Mouse (Mus musculus) megakaryocyte, embryonic 14.5 days (primary cell): ENCODE data around the gene Tbc1d22a. TPM values are rescaled to one million over a fixed set of nuclear protein-coding genes. Genes with fewer than 3 reads are reported as not detected.

ENCODE experiments used
- H3K27me3 ChIP-seq: replicated peaks from 2 replicates; pipeline ENCODE3; 2012; ENCODE audit warnings: inconsistent platforms
- H3K36me3 ChIP-seq: replicated peaks from 2 replicates; pipeline ENCODE3; 2012; ENCODE audit warnings: low read length, inconsistent platforms, mixed read lengths
- H3K4me1 ChIP-seq: 2 replicates; pipeline ENCODE4 v1.6.1; 2012; ENCODE audit warnings: inconsistent platforms
- H3K4me3 ChIP-seq: replicated peaks from 2 replicates; pipeline ENCODE3; 2012; ENCODE audit warnings: moderate library complexity, mild to moderate bottlenecking, inconsistent platforms
- H3K9me3 ChIP-seq: 2 replicates; pipeline ENCODE4 v1.6.1; 2012; ENCODE audit warnings: inconsistent platforms
- FLI1 ChIP-seq: IDR thresholded peaks from 2 replicates; pipeline ENCODE4 v1.6.1; 2012; ENCODE audit warnings: low read length, inconsistent platforms, mixed read lengths
- GATA1 ChIP-seq: IDR thresholded peaks from 3 replicates; pipeline ENCODE4 v1.6.1; 2012; ENCODE audit warnings: mixed read lengths, low read length, inconsistent platforms, borderline replicate concordance
- polyA plus RNA-seq: library from polyadenylated mRNA; stranded (reverse); fragments of >175 nt; gene quantifications from 2 replicates; pipeline ENCODE4 v1.2.3, GENCODE M21; 2012; ENCODE audit warnings: low replicate concordance; ENCODE audit not compliant: insufficient read depth

Tbc1d22a gene
- polyA plus RNA-seq, 1 experiment: 16.7 TPM

GRCm38 (mm10) chr15:86503413-86503812 lies 289.2 kb downstream of the Tbc1d22a start:
- Histone ChIP-seq H3K4me1 (no peaks in the 10 kb centered on the region), H3K27me3 (peaks cover 2% of the 10 kb centered on the region), H3K4me3 (no peak overlapping the region), H3K36me3 (no peaks in the 10 kb centered on the region), H3K9me3 (peaks cover 17% of the 10 kb centered on the region)
- no peak for TF ChIP-seq GATA1
- no peak for TF ChIP-seq FLI1

GRCm38 (mm10) chr15:86506666-86507065 lies 292.4 kb downstream of the Tbc1d22a start:
- Histone ChIP-seq H3K9me3 (peaks cover 9% of the 10 kb centered on the region; the same call in 1 of the 2 replicates), H3K27me3 (peaks cover 2% of the 10 kb centered on the region), H3K36me3 (no peaks in the 10 kb centered on the region), H3K4me3 (no peak overlapping the region), H3K4me1 (no peaks in the 10 kb centered on the region)
- TF ChIP-seq GATA1 (no peak), FLI1 (no peak)

- Histone ChIP-seq H3K27me3 (peaks cover 2% of the 10 kb centered on the region), H3K4me3 (no peak overlapping the region), H3K36me3 (no peaks in the 10 kb centered on the region), H3K9me3 (peaks cover 12% of the 10 kb centered on the region; the same call in 1 of the 2 replicates), H3K4me1 (no peaks in the 10 kb centered on the region)
- TF ChIP-seq GATA1: no peak
- no peak for TF ChIP-seq FLI1
Observed at GRCm38 (mm10) chr15:86507546-86507945, 293.3 kb downstream of the Tbc1d22a start.

GRCm38 (mm10) chr15:86508406-86509176 lies 294.3 kb downstream of the Tbc1d22a start:
- Histone ChIP-seq H3K36me3 (no peaks in the 10 kb centered on the region), H3K27me3 (peaks cover 4% of the 10 kb centered on the region), H3K4me1 (no peaks in the 10 kb centered on the region), H3K4me3 (no peak overlapping the region), H3K9me3 (0 out of 2 replicates have a peak, but pooled peaks cover 13% of the 10 kb centered on the region)
- TF ChIP-seq FLI1: no peak
- TF ChIP-seq GATA1: no peak

GRCm38 (mm10) chr15:86509601-86510000 lies 295.3 kb downstream of the Tbc1d22a start:
- TF ChIP-seq FLI1: no peak
- no peak for TF ChIP-seq GATA1
- Histone ChIP-seq H3K27me3 (peaks cover 4% of the 10 kb centered on the region), H3K9me3 (0 out of 2 replicates have a peak, but pooled peaks cover 13% of the 10 kb centered on the region), H3K36me3 (no peaks in the 10 kb centered on the region), H3K4me3 (no peak overlapping the region), H3K4me1 (no peaks in the 10 kb centered on the region)

GRCm38 (mm10) chr15:86511181-86511580 lies 296.9 kb downstream of the Tbc1d22a start:
- Histone ChIP-seq H3K9me3 (0 out of 2 replicates have a peak, but pooled peaks cover 12% of the 10 kb centered on the region), H3K36me3 (no peaks in the 10 kb centered on the region), H3K4me3 (no peak overlapping the region), H3K4me1 (no peaks in the 10 kb centered on the region), H3K27me3 (peaks cover 4% of the 10 kb centered on the region)
- TF ChIP-seq GATA1 (no peak), FLI1 (no peak)

- TF ChIP-seq FLI1 (no peak), GATA1 (no peak)
- H3K36me3 ChIP-seq: no peaks in the 10 kb centered on the region
- no peak overlapping the region for H3K4me3 ChIP-seq
- H3K4me1 ChIP-seq: no peaks in the 10 kb centered on the region
- peaks cover 2% of the 10 kb centered on the region for H3K27me3 ChIP-seq
- peaks cover 18% of the 10 kb centered on the region for H3K9me3 ChIP-seq
Observed at GRCm38 (mm10) chr15:86513336-86513735, 299.1 kb downstream of the Tbc1d22a start.

GRCm38 (mm10) chr15:86520201-86520600 lies 305.9 kb downstream of the Tbc1d22a start:
- Histone ChIP-seq H3K27me3 (no peaks in the 10 kb centered on the region), H3K4me3 (no peak overlapping the region), H3K9me3 (peaks cover 24% of the 10 kb centered on the region), H3K4me1 (no peaks in the 10 kb centered on the region), H3K36me3 (no peaks in the 10 kb centered on the region)
- TF ChIP-seq GATA1 (no peak), FLI1 (no peak)

GRCm38 (mm10) chr15:86535356-86535755 lies 321.1 kb downstream of the Tbc1d22a start:
- no peaks in the 10 kb centered on the region for H3K36me3 ChIP-seq

GRCm38 (mm10) chr15:86542371-86542770 lies 328.1 kb downstream of the Tbc1d22a start:
- TF ChIP-seq GATA1: no peak
- TF ChIP-seq FLI1: no peak
- Histone ChIP-seq H3K36me3 (no peaks in the 10 kb centered on the region), H3K27me3 (no peaks in the 10 kb centered on the region), H3K4me3 (no peak overlapping the region), H3K9me3 (peaks cover 49% of the 10 kb centered on the region), H3K4me1 (no peaks in the 10 kb centered on the region)

More at GRCm38 (mm10) chr15:86535356-86535755, 321.1 kb downstream of the Tbc1d22a start:
- TF ChIP-seq FLI1 (no peak), GATA1 (no peak)
- H3K9me3 ChIP-seq: peaks cover 21% of the 10 kb centered on the region
- no peaks in the 10 kb centered on the region for H3K27me3 ChIP-seq
- H3K4me1 ChIP-seq: no peaks in the 10 kb centered on the region
- no peak overlapping the region for H3K4me3 ChIP-seq
